Mouse (Mus musculus) limb, embryonic 14.5 days (tissue): ENCODE data around the gene Wdr63. TPM values are rescaled to one million over a fixed set of nuclear protein-coding genes. Genes with fewer than 3 reads are reported as not detected.

Source experiments
- ATAC-seq: fragments of 200-750 bp; cut with Nextera tagmentation; 2 replicates; pipeline ENCODE4 v1.8.0; 2017; ENCODE audit warnings: low read depth, moderate number of reproducible peaks, moderate TSS enrichment; ENCODE audit not compliant: low FRiP score
- DNase-seq: peaks from one replicate; pipeline ENCODE4 v3.0.0-alpha.2; 2015; ENCODE audit warnings: low spot score
- H3K27ac ChIP-seq: fragments of 300-500 bp; sonication (generic); replicated peaks from 2 replicates; pipeline ENCODE4 v1.5.1; 2014; ENCODE audit warnings: low read depth, mild to moderate bottlenecking, low read length, moderate library complexity, mixed read lengths
- H3K27me3 ChIP-seq: fragments of 300-500 bp; sonication (generic); 2 replicates; pipeline ENCODE4 v1.6.1; 2014; ENCODE audit warnings: low read length, mixed read lengths; ENCODE audit not compliant: control insufficient read depth, insufficient read depth
- H3K36me3 ChIP-seq: fragments of 300-500 bp; sonication (generic); 2 replicates; pipeline ENCODE4 v1.6.1; 2014; ENCODE audit warnings: mild to moderate bottlenecking, low read length, moderate library complexity, mixed read lengths; ENCODE audit not compliant: control insufficient read depth, insufficient read depth
- H3K4me1 ChIP-seq: fragments of 300-500 bp; sonication (generic); 2 replicates; pipeline ENCODE4 v1.6.1; 2014; ENCODE audit warnings: antibody characterized with exemption, low read length, mixed read lengths; ENCODE audit not compliant: control insufficient read depth, insufficient read depth
- H3K4me2 ChIP-seq: fragments of 300-500 bp; sonication (generic); replicated peaks from 2 replicates; pipeline ENCODE4 v1.6.1; 2014; ENCODE audit warnings: low read depth, mild to moderate bottlenecking, low read length, moderate library complexity; ENCODE audit not compliant: severe bottlenecking
- H3K4me3 ChIP-seq: fragments of 300-500 bp; sonication (generic); replicated peaks from 2 replicates; pipeline ENCODE4 v1.5.1; 2014; ENCODE audit warnings: low read length
- H3K9ac ChIP-seq: fragments of 300-500 bp; sonication (generic); 2 replicates; pipeline ENCODE4 v1.6.1; 2014; ENCODE audit warnings: mild to moderate bottlenecking, low read depth, low read length, moderate library complexity; ENCODE audit not compliant: severe bottlenecking
- H3K9me3 ChIP-seq: fragments of 300-500 bp; sonication (generic); 2 replicates; pipeline ENCODE4 v1.6.1; 2016; ENCODE audit warnings: low read length; ENCODE audit not compliant: control insufficient read depth
- POLR2A ChIP-seq: fragments of 200-500 bp; IDR thresholded peaks from 2 replicates; pipeline ENCODE4 v1.8.0; 2012; ENCODE audit warnings: inconsistent platforms, mild to moderate bottlenecking, moderate library complexity, borderline replicate concordance; ENCODE audit not compliant: insufficient read depth, insufficient read length; ENCODE audit errors: extremely low read depth
- WGBS: fragments of 180-500 bp; shearing (Covaris S2); extraction: QIAGEN DNeasy Blood & Tissue Kit; methylation state at CpG from one replicate; pipeline ENCODE4 v1.1.7; 2014; 5-methylcytosine and 5-hydroxymethylcytosine counted together
- polyA plus RNA-seq, 2 experiments: library from polyadenylated mRNA; depleted of rRNA in 1 of 2; stranded (reverse) in 1 of 2; unstranded in 1 of 2; fragments of >200 nt; fragmentation: Nextera tagmentation in 1 of 2; extraction: Ambion mirVana in 1 of 2; gene quantifications; 2 replicates each; pipeline versions ENCODE4 v1.2.1 to v1.2.3; 2012 to 2014

Gene Wdr63
- polyA plus RNA-seq, 2 experiments: 0.20 TPM; not detected in 1

- no peaks in the 10 kb centered on the region for H3K27me3 ChIP-seq
- no peaks in the 10 kb centered on the region for H3K9me3 ChIP-seq
- H3K4me3 ChIP-seq: no peak overlapping the region
- 72% methylated on average over 8 of the region's 8 CpGs for WGBS
- no peak for TF ChIP-seq POLR2A
- H3K9ac ChIP-seq: no peak overlapping the region
- DNase-seq: no peak
- H3K36me3 ChIP-seq: no peaks in the 10 kb centered on the region
- no peak overlapping the region for H3K4me2 ChIP-seq
- H3K4me1 ChIP-seq: peaks cover 11% of the 10 kb centered on the region; the same call in 1 of the 2 replicates
- ATAC-seq: no peak
- H3K27ac ChIP-seq: no peak overlapping the region
Observed at GRCm38 (mm10) chr3:146122807-146123463, 15.0 kb upstream of the Wdr63 start.

GRCm38 (mm10) chr3:146122125-146122420 is 14.1 kb upstream of the Wdr63 start:
- Histone ChIP-seq H3K4me2 (peak overlapping the region; percentile 45; the same call in 1 of the 2 replicates), H3K9me3 (no peaks in the 10 kb centered on the region), H3K27me3 (peaks cover 7% of the 10 kb centered on the region; the same call in 1 of the 2 replicates), H3K36me3 (no peaks in the 10 kb centered on the region), H3K27ac (no peak overlapping the region), H3K9ac (0 out of 2 replicates have a peak overlapping the region, but pooled peaks have one; percentile 44), H3K4me1 (peaks cover 19% of the 10 kb centered on the region; the same call in 1 of the 2 replicates), H3K4me3 (no peak overlapping the region)
- TF ChIP-seq POLR2A: no peak
- ATAC-seq (no peak), DNase-seq (no peak)
- 52% methylated on average over 3 of the region's 3 CpGs for WGBS

GRCm38 (mm10) chr3:146121310-146122124 is 13.6 kb upstream of the Wdr63 start:
- no peaks in the 10 kb centered on the region for H3K36me3 ChIP-seq
- TF ChIP-seq POLR2A: no peak
- DNase-seq: no peak
- H3K4me1 ChIP-seq: peaks cover 19% of the 10 kb centered on the region; the same call in 1 of the 2 replicates
- peaks cover 9% of the 10 kb centered on the region; the same call in 1 of the 2 replicates for H3K27me3 ChIP-seq
- H3K4me3 ChIP-seq: peak overlapping the region; percentile 10; the same call in 1 of the 2 replicates
- WGBS: 13% methylated on average over 25 of the region's 25 CpGs
- ATAC-seq: peak; percentile 26; the same call in 1 of the 2 replicates
- peak overlapping the region; percentile 45 for H3K4me2 ChIP-seq
- no peaks in the 10 kb centered on the region for H3K9me3 ChIP-seq
- peak overlapping the region; percentile 44 for H3K9ac ChIP-seq
- H3K27ac ChIP-seq: 0 out of 2 replicates have a peak overlapping the region, but pooled peaks have one; percentile 48

- no peak overlapping the region for H3K4me3 ChIP-seq
- WGBS: 61% methylated on average over 9 of the region's 9 CpGs
- no peak for ATAC-seq
Observed at GRCm38 (mm10) chr3:146117997-146118457, 10.1 kb upstream of the Wdr63 start.

GRCm38 (mm10) chr3:146117258-146117996 is 9.5 kb upstream of the Wdr63 start, which contains the start of gene Mcoln3:
Gene Mcoln3, plus strand, starts transcription at chr3:146117450.
- no peak for DNase-seq
- Histone ChIP-seq H3K9me3 (no peaks in the 10 kb centered on the region), H3K4me1 (peaks cover 16% of the 10 kb centered on the region; the same call in 1 of the 2 replicates), H3K36me3 (no peaks in the 10 kb centered on the region), H3K27me3 (peaks cover 9% of the 10 kb centered on the region; the same call in 1 of the 2 replicates), H3K27ac (no peak within 1 kb of the TSS), H3K4me2 (peak within 1 kb of the TSS; percentile 48), H3K4me3 (peak within 1 kb of the TSS; percentile 31), H3K9ac (peak within 1 kb of the TSS; percentile 36; the same call in 1 of the 2 replicates)
- no peak for TF ChIP-seq POLR2A
- 11% methylated on average over 35 of the region's 35 CpGs for WGBS
- no peak for ATAC-seq

More at GRCm38 (mm10) chr3:146117997-146118457, 10.1 kb upstream of the Wdr63 start:
- TF ChIP-seq POLR2A: no peak
- Histone ChIP-seq H3K36me3 (no peaks in the 10 kb centered on the region), H3K4me2 (no peak overlapping the region), H3K4me1 (peaks cover 16% of the 10 kb centered on the region; the same call in 1 of the 2 replicates), H3K27me3 (peaks cover 9% of the 10 kb centered on the region; the same call in 1 of the 2 replicates), H3K9me3 (no peaks in the 10 kb centered on the region), H3K27ac (no peak overlapping the region), H3K9ac (no peak overlapping the region)
- no peak for DNase-seq
